Mouse (Mus musculus) left cerebral cortex, adult 11 months (tissue): ENCODE measurements around the gene Sptbn4.

Source experiments
- DNase-seq: peaks from one replicate; pipeline ENCODE4 v3.0.0; 2022; ENCODE audit warnings: low spot score

Gene Sptbn4

DNA sequence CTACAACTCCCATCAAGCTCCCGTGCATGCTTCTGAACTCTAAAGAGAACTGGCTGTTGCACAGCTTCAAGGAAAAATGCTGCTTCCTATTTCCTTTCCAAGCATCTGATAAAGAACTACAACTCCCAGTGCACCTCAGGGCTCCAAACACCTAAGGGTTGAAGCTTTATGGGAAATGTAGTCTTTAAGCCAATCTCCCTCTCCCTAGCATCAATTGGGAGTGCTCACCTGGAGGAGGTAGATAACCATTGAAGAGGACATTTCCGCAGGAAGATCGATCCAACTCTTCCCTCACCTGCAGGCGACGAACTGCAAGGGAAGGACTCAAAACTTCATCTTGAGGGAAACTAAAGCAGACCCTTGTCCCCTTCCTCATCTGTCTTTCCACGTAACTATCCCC, 93.3 kb downstream of the Sptbn4 start:
- no peak for DNase-seq

DNA sequence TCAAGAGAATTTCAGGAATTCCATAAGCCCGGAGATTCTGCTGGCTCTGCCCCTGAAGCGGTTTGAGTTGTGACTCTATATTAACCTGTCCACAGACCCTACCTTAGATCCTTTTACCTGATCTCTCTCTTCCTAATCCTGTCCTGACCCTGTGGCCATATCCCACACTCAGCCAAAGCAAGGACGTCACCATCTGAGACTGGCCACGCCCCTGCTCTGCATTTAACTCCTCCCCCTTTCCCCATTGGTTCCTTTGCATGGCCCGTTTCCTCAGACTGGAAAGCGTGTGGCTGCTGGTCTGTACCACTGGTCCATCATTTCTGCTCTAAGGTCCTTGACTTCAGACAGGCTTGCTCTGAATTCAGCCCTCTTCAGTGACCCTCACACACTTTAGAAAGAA, 102.0 kb downstream of the Sptbn4 start:
- no peak for DNase-seq

GRCm38 (mm10) chr7:27342595-27342994, 104.9 kb downstream of the Sptbn4 start:
- DNase-seq: no peak

DNA sequence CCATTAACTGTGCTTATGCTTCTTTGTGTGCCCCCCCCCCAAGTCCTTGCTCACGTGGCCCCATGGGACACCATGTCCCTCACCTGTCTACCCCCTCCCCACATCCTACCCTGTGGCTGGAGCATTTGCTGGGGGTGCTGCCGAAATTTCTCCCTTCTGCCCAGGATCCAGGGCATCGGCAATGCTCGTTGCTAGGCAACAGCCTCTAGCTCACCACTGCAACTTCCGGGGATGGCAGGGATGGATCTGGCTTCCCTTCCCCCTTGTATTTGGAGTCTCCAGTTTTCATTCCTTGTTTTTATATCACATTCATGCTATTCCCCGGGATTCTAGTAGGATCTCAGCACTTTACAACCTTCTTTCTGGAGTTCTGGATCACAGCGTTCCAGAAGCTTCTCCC, 108.0 kb downstream of the Sptbn4 start:
- DNase-seq: peak; percentile 70

DNA sequence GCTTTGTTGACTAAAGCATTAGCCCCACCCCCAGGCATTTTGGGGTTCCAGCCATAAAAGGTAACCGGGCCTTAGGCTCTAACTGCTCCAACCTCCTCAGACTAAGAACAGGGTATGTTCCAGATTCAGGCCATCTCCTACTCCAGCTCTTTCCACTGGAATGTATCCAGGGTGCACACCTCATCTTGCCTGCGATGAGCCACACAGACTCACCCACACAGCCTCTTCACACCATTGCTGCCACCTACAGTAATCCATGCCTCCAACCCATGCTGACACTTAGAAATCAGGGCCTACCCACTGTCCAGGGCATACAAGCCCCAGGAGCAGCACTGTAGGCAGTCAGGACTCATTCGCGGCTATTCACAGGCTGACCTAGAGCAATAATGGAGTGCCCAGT, 108.4 kb downstream of the Sptbn4 start:
- no peak for DNase-seq

DNA sequence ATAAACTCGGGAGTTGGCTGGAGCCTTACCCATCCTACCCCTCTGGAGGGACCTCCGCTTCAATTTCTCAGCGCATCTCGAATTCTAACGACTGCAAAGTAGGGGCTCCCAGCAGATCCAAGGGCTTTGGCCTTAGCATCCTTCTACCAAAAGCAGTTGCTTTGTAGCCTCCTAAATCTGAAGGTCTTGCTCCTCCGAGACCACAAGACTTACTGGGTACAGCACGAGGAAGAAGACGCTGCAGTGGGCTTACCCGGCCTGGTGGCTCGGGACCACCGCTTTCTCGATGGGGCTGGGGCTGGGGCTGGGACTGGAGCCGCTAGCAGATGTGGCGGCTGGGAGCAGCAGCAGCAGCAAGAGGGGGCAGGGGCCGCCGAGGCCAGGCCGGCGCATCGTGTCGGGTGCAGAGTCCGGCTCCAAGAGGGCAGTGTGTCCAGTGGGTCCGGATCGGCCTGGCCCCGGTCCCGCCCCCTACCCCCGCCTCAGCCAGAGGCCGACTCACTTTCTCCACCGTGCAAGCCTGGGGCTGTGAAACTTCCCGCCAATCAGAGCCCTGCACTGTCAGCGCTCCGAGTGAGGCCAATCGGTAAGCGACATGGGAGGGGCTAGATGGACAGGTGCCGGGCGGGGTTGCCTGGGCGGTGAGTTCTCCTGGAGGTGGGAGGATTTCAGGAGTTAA, 110.2 kb downstream of the Sptbn4 start, which contains the start of gene Ltbp4:
Gene Ltbp4, minus strand, starts transcription at position 518 of the 679 bp plus-strand sequence.
- DNase-seq: no peak

DNA sequence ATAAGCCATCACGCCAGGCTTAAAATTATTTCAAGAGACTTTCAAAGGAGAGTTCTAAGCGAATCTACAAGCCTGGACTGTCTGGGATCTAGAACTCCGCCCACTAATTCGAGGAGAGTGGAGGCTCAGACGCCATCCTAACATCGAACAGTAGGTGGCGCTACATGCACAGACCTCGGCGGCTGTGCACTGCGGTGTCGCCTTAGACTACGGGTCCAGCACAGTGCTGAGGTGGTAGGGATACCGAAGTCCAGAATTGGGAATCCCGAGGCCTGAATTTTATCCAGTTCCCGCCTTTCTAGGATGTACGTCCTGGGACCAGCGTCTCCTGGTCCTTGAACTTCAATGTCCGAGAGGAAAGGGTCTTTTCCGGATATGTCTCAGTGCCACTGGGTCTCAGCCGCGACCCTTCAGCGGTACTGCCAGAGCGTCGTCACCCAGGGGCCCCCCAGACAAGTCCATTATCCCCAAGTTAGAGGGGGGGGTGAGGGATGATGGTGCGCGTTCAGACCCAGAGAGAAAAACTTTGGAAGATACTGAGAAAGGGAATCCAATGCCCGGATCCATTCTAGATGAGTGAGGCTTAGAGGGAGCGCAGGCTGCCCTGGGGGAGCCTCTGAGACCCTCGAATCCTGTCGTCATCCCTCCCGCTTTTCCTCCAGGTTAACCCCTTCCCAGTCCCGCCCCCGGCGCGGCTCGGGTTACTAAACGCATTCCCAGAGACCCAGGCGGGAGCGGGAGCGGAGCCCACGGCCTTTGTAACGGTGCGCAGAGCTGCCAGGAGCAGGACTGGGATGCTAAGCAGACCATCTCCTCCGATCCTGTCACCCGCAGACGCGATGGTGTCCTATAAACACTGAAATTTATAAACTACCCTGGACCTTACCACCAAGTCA, 111.3 kb downstream of the Sptbn4 start:
- peak; percentile 83 for DNase-seq

- no peak for DNase-seq
Measured at GRCm38 (mm10) chr7:27335011-27335720, 112.3 kb downstream of the Sptbn4 start.

DNA sequence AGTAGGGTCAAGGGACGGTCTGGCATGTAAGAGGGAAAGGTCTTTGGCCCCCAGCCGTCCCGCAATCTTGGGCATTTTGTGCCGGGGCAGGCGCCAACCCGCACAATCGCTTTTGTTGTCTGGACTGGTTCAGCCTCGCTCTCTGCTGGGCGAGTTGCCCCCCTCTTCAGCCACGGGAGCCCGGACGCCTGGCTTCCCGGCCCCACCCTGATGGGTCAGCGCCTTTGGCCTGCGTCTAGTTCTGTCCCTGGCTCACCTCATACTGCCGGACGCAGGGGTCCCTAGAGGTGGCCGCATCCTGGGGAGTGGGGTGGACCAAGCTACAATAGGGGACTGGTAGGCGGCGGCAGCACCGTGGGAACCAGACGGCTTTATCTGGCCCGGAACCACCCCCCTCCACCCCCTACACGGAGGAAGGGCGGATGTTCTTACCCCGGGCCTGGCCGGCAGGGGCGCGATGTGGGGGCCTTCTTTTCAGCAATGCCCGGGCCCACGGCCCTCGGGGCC, 113.0 kb downstream of the Sptbn4 start:
- DNase-seq: no peak

DNA sequence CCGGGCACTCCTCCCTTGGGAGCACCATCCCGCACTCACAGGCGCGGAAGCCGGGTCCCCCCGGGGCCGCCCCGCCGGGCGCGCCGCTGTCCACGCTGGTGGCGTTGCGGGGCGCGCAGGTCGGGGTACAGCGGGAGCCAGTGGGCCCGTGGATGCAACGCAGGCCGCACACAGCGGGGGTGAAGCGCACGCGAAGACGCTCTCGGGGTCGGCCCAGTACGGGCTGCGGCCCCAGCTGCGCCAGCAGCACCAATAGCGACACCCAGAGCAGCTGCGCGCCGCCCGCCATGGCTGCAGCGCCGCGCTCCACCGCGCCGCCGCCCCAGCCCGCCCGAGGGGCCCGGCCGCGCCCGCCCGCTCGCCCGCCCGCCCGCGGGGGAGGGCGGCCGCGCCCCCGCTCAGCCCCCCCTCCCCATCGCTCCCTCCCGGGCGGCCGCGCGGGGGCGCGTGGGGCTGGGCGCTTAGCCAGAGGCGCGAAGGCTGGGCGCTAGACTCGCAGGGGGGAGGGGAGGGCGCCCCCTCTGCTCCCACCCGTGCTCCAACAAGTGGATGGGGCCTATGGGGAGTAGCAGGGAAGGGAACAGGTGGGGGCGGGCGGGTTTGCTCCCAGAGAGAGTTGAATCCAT, 114.1 kb downstream of the Sptbn4 start:
- DNase-seq: no peak

DNA sequence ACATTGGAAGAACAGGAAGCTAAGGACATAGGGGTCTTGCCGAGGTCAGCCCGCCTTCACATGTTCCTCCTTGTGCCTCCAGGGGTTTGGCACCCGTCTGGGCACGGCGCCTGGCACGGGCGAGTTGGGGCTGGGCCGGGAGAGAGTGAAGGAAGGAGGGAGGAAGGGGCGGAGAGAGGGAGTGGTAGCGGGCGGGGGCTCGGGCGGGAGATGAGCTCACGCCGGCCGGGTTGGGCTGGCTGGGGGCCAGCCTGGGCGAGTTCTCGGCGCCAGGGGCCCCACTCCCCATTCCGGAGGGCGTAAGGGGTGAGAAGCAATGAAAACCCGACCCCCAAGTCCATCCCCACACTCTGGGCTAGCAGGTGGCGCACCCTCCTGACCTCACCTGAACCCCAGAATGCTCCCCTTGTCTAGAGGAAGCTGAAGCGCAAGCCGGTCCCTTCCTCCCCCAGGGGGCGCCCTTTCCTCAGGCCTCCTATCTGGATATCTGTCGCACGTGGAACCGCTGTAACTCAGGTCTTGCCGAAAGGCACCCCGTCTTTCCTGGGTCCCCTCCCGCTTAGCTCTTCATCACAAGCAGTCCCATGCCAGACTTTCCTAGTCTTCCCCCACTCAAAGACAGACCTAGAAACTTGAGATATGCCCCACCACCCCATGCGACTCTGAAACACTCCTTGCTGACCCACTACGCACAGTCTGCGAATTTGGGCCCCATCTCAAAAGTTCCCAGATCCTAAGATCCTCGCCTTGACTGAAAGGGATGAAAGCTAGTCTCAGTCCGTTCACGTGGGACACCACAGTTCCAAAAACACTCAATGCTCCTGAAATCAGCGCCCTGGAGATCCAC, 114.9 kb downstream of the Sptbn4 start:
- no peak for DNase-seq

GRCm38 (mm10) chr7:27331854-27332253, 115.6 kb downstream of the Sptbn4 start:
- no peak for DNase-seq

DNA sequence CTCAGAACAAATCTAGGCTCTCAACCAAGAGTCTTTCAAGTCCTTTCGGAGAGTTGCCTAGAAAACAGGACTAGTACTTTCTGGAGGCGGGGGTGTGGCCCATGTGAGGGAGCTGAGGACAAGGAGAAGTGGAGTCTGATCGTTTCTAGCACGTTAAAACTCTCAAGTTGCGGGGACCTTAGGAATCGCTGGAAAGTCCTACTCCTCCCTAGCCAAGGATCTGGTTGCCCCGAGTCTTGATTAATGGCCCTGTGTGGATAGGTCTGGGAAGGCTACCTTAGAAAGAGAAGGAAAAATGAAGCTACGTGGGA, 116.0 kb downstream of the Sptbn4 start:
- DNase-seq: no peak

- peak; percentile 66 for DNase-seq
Measured at GRCm38 (mm10) chr7:27330709-27331540, 116.6 kb downstream of the Sptbn4 start.

DNA sequence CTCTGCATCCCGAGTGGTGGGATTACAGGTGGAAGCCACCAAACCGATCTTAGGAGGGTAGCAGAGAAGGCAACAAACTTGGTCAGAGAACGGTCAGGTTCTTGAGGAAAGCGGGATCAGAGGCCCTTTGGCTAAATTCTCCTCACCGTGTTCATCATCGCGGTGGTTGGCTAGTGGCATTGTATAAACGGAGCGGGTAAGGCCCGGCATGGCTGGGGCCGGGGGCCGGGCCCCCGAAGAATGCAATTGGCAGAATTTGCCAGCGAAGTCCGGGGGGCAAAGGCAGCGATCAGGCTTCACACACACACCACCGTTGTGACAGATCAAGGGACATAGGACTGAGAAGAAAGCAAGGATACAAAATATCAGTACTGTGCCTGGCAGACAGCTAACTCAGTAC, 117.5 kb downstream of the Sptbn4 start:
- DNase-seq: no peak

- no peak for DNase-seq
Measured at GRCm38 (mm10) chr7:27329326-27329947, 118.0 kb downstream of the Sptbn4 start.

DNA sequence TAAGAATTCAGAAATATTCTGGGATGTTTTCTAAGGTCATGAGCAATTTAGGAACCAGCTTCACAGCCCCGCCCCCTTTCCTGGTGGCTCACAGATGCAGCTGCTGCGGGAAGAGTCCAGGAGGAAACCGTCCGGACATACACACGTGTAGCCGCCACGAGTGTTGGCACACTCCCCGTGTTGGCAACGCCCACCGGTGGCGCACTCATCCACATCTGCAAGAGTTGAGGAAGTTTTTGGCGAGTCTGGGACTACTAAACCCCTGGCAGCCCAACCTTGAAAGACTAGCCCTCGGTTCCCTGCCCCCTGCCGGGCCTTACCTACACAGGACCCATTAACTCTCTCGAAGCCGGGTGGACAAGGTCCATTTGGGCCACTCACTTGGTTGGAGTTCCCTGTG, 118.8 kb downstream of the Sptbn4 start:
- no peak for DNase-seq

GRCm38 (mm10) chr7:27328161-27328560, 119.3 kb downstream of the Sptbn4 start:
- no peak for DNase-seq

DNA sequence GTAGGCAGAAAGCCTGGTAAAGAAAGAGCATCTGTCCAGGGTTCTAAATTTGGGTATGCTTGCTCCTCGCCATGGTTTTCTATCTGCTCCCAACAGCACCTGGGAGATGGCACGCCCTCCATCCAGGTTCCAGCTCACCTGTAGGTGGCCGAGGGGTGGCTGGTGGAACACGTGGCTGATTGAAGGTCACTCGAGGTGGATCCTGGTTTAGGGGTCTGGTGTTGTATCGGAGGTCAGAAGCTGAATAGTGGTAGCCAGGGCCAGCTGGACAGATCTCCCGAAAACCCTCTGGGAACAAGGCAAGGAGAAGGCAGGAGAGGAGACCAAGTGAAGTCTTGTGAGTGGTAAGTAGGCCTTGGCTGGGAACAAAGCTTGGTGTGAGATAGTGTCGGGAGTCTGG, 120.0 kb downstream of the Sptbn4 start:
- DNase-seq: no peak
